Mouse (Mus musculus): ENCODE results near the gene Prlh. TPM values are rescaled to one million over a fixed set of nuclear protein-coding genes. Genes with fewer than 3 reads are reported as not detected.

Prlh gene
- total and polyA plus RNA-seq, 3 experiments = not detected

DNA sequence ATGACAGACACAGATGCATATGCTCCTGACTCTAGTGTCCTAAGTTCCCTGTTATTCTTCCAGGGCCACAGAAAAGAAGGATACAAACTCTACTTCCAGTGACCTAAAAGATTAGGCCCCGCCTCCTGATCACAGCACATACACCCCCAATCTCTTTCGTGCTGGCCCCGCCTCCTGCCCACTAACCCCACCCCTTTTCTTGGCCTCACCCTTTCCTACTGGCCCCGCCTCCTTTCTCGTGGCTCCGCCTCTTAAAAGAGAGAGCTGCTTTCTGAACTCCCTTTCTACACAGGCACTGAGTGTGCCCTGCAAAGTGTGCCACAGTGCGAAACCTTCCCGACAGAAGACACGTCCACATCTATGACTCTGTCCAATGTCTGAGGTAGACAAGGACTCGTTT lies 7.7 kb upstream of the Prlh start:
- H3K27me3 ChIP-seq (ENCODE audit: control insufficient read depth, insufficient read depth, low read length) = no peaks in the 10 kb centered on the region
- WGBS = 72% methylated on average over 10 of the region's 10 CpGs
- no peaks in the 10 kb centered on the region for H3K4me1 ChIP-seq (ENCODE audit: control insufficient read depth, insufficient read depth, low read length)
- no peaks in the 10 kb centered on the region for H3K79me2 ChIP-seq (replicated peaks; ENCODE audit: control insufficient read depth, insufficient read depth, low read length)
- DNase-seq = no peak
- no peak overlapping the region for H3K27ac ChIP-seq
- intact Hi-C loops (cut with DNase I) = no loop called here
- TF ChIP-seq POLR2A (IDR thresholded peaks at IDR 0.05; ENCODE audit: insufficient read depth, low read depth, low read length) = no peak
- TF ChIP-seq CTCF (IDR thresholded peaks at IDR 0.05) = no peak
- TF ChIP-seq EP300 (IDR thresholded peaks at IDR 0.05; ENCODE audit: insufficient read depth, low read depth, low read length) = no peak
- H3K36me3 ChIP-seq (ENCODE audit: control insufficient read depth, insufficient read depth, low read length) = no peaks in the 10 kb centered on the region
- H3K9ac ChIP-seq (ENCODE audit: low read depth, low read length) = no peak overlapping the region
- no peak overlapping the region for H3K4me3 ChIP-seq

DNA sequence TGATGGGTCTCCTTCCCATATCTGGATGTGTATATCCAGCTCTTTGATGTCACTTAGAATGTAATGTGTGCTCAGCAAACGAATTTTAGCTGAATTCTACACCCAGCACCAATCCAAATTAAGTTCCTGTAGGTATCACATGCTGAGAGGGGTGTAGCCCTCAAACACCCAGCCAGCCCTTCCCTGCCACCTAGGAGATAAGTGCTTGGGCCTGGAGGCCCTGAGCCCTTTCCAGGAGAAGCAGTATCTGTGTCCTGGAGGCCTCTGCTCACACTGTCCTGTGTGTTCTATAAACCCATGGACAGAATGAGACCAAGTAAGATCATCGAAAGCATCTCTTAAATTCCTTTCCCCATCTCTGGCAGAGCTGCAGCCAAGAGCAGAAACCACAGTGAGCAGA lies 5.7 kb upstream of the Prlh start:
- H3K27me3 ChIP-seq (ENCODE audit: control insufficient read depth, insufficient read depth, low read length) = no peaks in the 10 kb centered on the region
- no peak for TF ChIP-seq POLR2A (IDR thresholded peaks at IDR 0.05; ENCODE audit: insufficient read depth, low read depth, low read length)
- TF ChIP-seq CTCF (IDR thresholded peaks at IDR 0.05) = no peak
- TF ChIP-seq EP300 (IDR thresholded peaks at IDR 0.05; ENCODE audit: insufficient read depth, low read depth, low read length) = no peak
- intact Hi-C loops (cut with DNase I) = no loop called here
- H3K36me3 ChIP-seq (ENCODE audit: control insufficient read depth, insufficient read depth, low read length) = no peaks in the 10 kb centered on the region
- no peak overlapping the region for H3K9ac ChIP-seq (ENCODE audit: low read depth, low read length)
- no peaks in the 10 kb centered on the region for H3K79me2 ChIP-seq (replicated peaks; ENCODE audit: control insufficient read depth, insufficient read depth, low read length)
- DNase-seq = no peak
- H3K27ac ChIP-seq = no peak overlapping the region
- 70% methylated on average over 2 of the region's 2 CpGs for WGBS
- H3K4me1 ChIP-seq (ENCODE audit: control insufficient read depth, insufficient read depth, low read length) = no peaks in the 10 kb centered on the region
- H3K4me3 ChIP-seq = no peak overlapping the region

DNA sequence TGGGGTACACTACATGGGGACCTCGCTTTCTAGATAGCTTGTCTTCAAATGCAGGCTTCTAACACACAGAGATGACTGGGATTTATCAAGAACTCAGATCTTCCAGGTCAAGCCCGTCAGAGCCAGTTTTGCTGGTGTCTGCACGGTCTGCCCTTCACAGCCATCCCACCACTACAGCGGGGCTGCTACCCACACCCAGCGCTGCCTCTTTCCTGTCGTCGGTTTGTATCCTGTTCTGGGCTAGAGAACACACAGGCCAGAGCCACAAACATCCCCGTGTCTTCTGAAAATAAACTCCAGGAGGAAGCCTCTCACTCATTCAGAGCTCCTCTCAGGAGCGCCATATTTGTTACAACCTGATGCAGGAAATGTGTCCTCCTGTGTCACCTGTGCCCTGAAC lies 3.6 kb upstream of the Prlh start:
- no peaks in the 10 kb centered on the region for H3K4me1 ChIP-seq (ENCODE audit: control insufficient read depth, insufficient read depth, low read length)
- no peak overlapping the region for H3K9ac ChIP-seq (ENCODE audit: low read depth, low read length)
- peaks cover 1% of the 10 kb centered on the region; the same call in 1 of the 2 replicates for H3K27me3 ChIP-seq (ENCODE audit: control insufficient read depth, insufficient read depth, low read length)
- no peak overlapping the region for H3K4me3 ChIP-seq
- TF ChIP-seq POLR2A (IDR thresholded peaks at IDR 0.05; ENCODE audit: insufficient read depth, low read depth, low read length) (no peak), CTCF (IDR thresholded peaks at IDR 0.05) (no peak), EP300 (IDR thresholded peaks at IDR 0.05; ENCODE audit: insufficient read depth, low read depth, low read length) (no peak)
- DNase-seq = no peak
- no peaks in the 10 kb centered on the region for H3K36me3 ChIP-seq (ENCODE audit: control insufficient read depth, insufficient read depth, low read length)
- intact Hi-C loops (cut with DNase I) = no loop called here
- WGBS = 50% methylated on average over 9 of the region's 9 CpGs
- H3K79me2 ChIP-seq (replicated peaks; ENCODE audit: control insufficient read depth, insufficient read depth, low read length) = no peaks in the 10 kb centered on the region
- no peak overlapping the region for H3K27ac ChIP-seq

DNA sequence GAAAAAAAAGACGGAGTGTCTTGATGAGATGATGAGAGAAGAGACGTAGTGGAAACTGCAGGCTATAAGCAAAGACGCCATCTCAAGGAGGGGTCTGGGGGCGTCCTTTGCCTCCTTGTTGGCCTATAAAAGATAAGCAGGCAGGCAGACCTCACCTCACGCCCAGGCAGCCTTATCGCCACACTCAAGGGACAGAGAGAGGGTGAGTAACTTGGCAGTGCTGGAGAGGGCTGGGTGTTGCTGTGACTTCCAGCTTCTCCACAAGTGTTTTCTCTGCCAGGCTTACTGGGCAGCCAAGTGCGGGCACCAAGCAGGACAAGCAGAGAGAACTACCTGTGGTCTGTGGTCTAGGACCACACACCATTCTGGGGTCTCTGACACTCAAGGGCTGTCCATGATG lies 1.2 kb upstream of the Prlh start:
- Histone ChIP-seq H3K9ac (ENCODE audit: low read depth, low read length) (no peak overlapping the region), H3K79me2 (replicated peaks; ENCODE audit: control insufficient read depth, insufficient read depth, low read length) (no peaks in the 10 kb centered on the region), H3K4me3 (no peak overlapping the region), H3K36me3 (ENCODE audit: control insufficient read depth, insufficient read depth, low read length) (no peaks in the 10 kb centered on the region), H3K4me1 (ENCODE audit: control insufficient read depth, insufficient read depth, low read length) (no peaks in the 10 kb centered on the region), H3K27me3 (ENCODE audit: control insufficient read depth, insufficient read depth, low read length) (peaks cover 1% of the 10 kb centered on the region; the same call in 1 of the 2 replicates), H3K27ac (no peak overlapping the region)
- 40% methylated on average over 7 of the region's 7 CpGs for WGBS
- intact Hi-C loops (cut with DNase I) = loop anchor here (10.0 kb wide), 1 partner anchor 887 kb away; no protein-coding TSS in a partner anchor
- 0 out of 2 replicates have a peak, but pooled peaks have one; percentile 45 for TF ChIP-seq EP300 (IDR thresholded peaks at IDR 0.05; ENCODE audit: insufficient read depth, low read depth, low read length)
- TF ChIP-seq CTCF (IDR thresholded peaks at IDR 0.05) = no peak
- peak in 1 of 2 experiments; percentile 41 for DNase-seq

DNA sequence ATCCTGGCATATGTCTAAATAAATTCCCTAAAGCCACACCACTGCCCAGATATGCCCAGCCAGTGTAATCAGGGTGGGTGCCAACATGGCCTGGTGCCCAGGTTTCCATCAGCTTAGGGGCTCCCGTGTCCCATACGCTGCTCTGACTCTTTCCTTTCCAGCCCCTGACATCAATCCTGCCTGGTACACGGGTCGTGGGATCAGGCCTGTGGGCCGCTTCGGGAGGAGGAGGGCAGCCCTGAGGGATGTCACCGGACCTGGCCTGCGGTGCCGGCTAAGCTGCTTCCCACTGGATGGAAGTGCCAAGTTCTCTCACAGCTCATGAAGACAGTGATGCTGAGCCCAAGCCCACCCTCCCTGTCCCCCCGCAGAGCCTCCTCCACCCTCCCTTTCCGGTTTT lies 780 bp downstream of the Prlh start:
- Histone ChIP-seq H3K36me3 (ENCODE audit: control insufficient read depth, insufficient read depth, low read length) (no peaks in the 10 kb centered on the region), H3K9ac (ENCODE audit: low read depth, low read length) (no peak overlapping the region), H3K79me2 (replicated peaks; ENCODE audit: control insufficient read depth, insufficient read depth, low read length) (no peaks in the 10 kb centered on the region), H3K4me3 (no peak overlapping the region), H3K4me1 (ENCODE audit: control insufficient read depth, insufficient read depth, low read length) (no peaks in the 10 kb centered on the region), H3K27ac (no peak overlapping the region), H3K27me3 (ENCODE audit: control insufficient read depth, insufficient read depth, low read length) (peaks cover 1% of the 10 kb centered on the region; the same call in 1 of the 2 replicates)
- intact Hi-C loops (cut with DNase I) = loop anchor here (10.0 kb wide), 1 partner anchor 889 kb away; no protein-coding TSS in a partner anchor
- TF ChIP-seq CTCF (IDR thresholded peaks at IDR 0.05) = no peak
- TF ChIP-seq POLR2A (IDR thresholded peaks at IDR 0.05; ENCODE audit: insufficient read depth, low read depth, low read length) = no peak
- no peak for TF ChIP-seq EP300 (IDR thresholded peaks at IDR 0.05; ENCODE audit: insufficient read depth, low read depth, low read length)
- 50% methylated on average over 11 of the region's 11 CpGs for WGBS
- DNase-seq = no peak

DNA sequence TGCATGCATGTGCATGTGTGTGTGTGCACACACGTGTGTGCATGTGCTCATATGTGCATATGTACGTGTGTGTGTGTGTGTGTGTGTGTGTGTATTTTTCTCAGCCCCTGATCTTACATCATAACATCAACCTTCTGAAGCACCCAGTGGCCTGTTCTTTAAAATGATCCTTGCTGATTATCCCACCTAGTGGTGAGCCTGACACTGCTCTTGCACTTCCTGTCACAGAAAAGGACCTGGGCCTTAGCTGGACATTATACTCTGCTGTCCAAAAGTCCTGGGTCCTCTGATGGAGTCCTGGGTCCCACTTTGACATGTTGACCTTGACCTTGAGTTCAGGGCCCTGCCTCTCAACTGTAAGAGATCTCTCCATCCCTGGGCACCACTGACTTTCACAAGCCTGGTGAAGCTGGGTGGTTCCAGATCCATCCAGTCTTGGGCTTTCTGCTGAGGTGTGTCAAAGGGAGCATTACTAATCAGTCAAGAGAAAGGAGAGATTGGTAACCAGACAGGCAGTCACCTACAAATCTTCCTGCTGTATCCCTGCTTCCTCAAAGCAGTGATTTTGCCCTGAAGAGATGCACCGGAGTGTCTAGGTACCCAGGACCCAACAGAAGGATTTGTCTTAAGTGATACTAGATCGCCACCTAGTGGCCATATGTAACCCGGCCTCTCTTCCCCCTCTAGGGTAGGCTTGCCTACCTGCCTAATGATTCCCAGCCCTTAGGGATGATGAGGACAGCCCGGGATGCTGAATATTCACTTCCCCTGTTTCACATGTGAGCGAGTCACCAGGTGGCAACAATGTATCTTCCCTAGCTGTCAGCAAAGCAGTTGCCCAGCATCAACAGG lies 3.6 kb downstream of the Prlh start:
- DNase-seq = peak in 1 of 2 experiments; percentile 47
- Histone ChIP-seq H3K27ac (no peak overlapping the region), H3K9ac (ENCODE audit: low read depth, low read length) (no peak overlapping the region), H3K4me3 (no peak overlapping the region), H3K79me2 (replicated peaks; ENCODE audit: control insufficient read depth, insufficient read depth, low read length) (no peaks in the 10 kb centered on the region), H3K27me3 (ENCODE audit: control insufficient read depth, insufficient read depth, low read length) (peaks cover 1% of the 10 kb centered on the region; the same call in 1 of the 2 replicates), H3K4me1 (ENCODE audit: control insufficient read depth, insufficient read depth, low read length) (no peaks in the 10 kb centered on the region), H3K36me3 (ENCODE audit: control insufficient read depth, insufficient read depth, low read length) (no peaks in the 10 kb centered on the region)
- intact Hi-C loops (cut with DNase I) = loop anchor here (1.0 to 10.0 kb wide), 4 partner anchors 28 to 892 kb away; no protein-coding TSS in a partner anchor
- WGBS = 35% methylated on average over 7 of the region's 7 CpGs
- peak; percentile 85; the same call in 1 of the 2 replicates for TF ChIP-seq EP300 (IDR thresholded peaks at IDR 0.05; ENCODE audit: insufficient read depth, low read depth, low read length)
- TF ChIP-seq CTCF (IDR thresholded peaks at IDR 0.05) = peak; percentile 91
- no peak for TF ChIP-seq POLR2A (IDR thresholded peaks at IDR 0.05; ENCODE audit: insufficient read depth, low read depth, low read length)
